Mouse (Mus musculus) frontal cortex, adult (tissue): ENCODE results near the gene Khk.

ENCODE experiments used
- ATAC-seq: cut with Nextera tagmentation; 2 replicates; pipeline ENCODE4 v1.9.2; 2017; ENCODE audit warnings: mild to moderate bottlenecking, moderate library complexity, mixed read lengths; ENCODE audit not compliant: low TSS enrichment

Khk gene

DNA sequence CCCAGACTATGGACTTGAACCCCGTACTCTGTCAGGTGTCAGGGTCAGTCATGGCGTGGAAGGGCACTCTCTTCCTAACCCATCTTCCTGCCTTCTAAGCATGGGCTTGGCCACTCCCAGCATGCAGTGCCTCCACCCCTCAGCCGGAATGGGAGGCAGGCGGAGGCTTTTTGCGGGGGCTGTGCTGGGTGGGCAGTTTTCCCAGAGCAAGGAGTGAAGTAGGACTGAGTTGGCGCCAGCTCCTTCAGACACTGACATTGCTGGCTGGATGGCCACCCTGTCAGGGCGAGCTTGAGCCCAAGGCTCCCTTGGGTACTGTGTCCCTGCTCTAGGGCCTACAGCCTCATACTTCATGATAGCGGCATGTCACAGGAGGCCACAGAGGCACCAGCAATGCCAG lies 47.2 kb downstream of the Khk start, which contains the start of gene Tcf23:
Tcf23 (plus strand) TSS at position 247 of the 400 bp plus-strand sequence.
- ATAC-seq: peak; percentile 44; the same call in 1 of the 2 replicates

DNA sequence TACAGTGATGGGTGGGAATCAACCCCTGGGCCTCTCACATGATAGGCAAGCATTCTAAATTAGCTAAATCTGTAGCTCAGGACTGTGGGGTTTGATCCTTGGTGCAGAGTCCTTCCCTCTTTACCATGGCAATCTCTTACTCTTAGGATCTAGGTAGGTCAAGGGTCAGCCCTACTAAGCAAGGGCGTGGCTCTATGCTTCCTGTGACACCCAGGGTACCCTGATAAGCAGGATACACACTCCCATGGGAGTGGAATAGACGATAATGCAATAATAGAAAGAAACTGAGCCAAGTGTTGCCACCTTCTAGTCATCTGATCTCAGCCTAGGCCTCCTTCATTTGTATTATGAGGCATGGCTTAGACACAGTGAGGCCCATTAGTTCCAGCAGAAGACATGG lies 48.2 kb downstream of the Khk start:
- no peak for ATAC-seq

DNA sequence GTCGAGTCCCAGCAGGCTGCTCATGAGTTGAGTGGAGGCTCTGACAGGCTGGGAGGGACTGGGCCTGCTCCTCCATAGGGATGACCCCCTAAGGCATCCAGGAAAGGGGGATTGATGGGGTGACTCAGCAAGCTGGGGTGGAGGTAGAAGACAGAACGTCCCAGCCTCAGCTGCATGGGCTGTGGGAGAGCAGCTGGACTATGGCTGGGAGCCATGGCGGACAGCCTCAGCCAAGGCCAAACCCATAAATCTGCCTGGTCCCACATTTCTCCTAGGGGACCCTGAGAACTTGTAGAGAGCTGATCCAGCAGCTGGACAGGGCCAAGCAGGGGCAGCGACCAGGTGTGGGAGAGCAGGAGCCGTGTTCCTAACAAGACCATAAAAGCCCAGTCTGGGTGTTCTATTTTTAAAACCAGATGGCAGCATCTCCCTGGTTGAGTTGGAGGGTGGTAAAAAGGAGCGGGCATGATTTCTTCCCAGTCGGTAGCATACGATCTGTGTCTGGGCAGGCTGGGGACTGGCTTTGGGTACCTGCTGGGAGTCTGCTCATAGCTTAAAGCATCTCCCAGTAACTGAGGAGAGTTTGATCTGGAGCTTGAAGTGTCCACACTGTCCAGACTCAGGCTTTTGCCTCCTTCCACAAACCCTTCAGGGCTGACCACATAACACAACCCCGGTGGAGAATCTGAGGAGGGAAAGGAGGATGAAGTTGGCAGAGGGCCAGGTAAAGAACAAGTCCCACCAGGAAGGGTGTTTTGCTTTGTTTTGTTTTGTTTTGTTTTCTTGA lies 53.8 kb downstream of the Khk start:
- ATAC-seq: peak; percentile 69
